Mouse (Mus musculus): ENCODE results near the gene Vsig10l. TPM values are rescaled to one million over a fixed set of nuclear protein-coding genes. Genes with fewer than 3 reads are reported as not detected.
A peak's percentile ranks its signal among the peaks of the same experiment; 100 is the strongest.

The Vsig10l gene
- polyA plus RNA-seq (2015; fragmentation: Nextera tagmentation; extraction: Ambion mirVana) = 17.7 and 28.7 TPM in 2 replicates

- H3K9me3 ChIP-seq (replicated peaks; ENCODE audit: control insufficient read depth, low read length) = no peaks in the 10 kb centered on the region
- H3K27me3 ChIP-seq (ENCODE audit: control insufficient read depth, insufficient read depth, low read length) = no peaks in the 10 kb centered on the region
- no peak within 1 kb of the TSS; the same call in 1 of the 2 replicates for H3K9ac ChIP-seq (ENCODE audit: low read length)
- no peak for ATAC-seq (ENCODE audit: insufficient read depth, low FRiP score)
- no peak within 1 kb of the TSS for H3K4me2 ChIP-seq (ENCODE audit: low read depth, low read length)
- H3K4me3 ChIP-seq (replicated peaks; ENCODE audit: low read length) = no peak within 1 kb of the TSS
- WGBS = 61% methylated on average over 4 of the region's 4 CpGs
- H3K36me3 ChIP-seq (ENCODE audit: control insufficient read depth, insufficient read depth, low read length) = no peaks in the 10 kb centered on the region
- H3K4me1 ChIP-seq (ENCODE audit: control insufficient read depth, insufficient read depth, low read length) = peaks cover 9% of the 10 kb centered on the region; the same call in 1 of the 2 replicates
- 0 out of 2 replicates have a peak within 1 kb of the TSS, but pooled peaks have one; percentile 19 for H3K27ac ChIP-seq (ENCODE audit: low read length)
These were observed at the start of gene Vsig10l for GRCm38 (mm10) chr7:43462851-43463250. Gene Vsig10l, plus strand, starts transcription at chr7:43463151.

DNA sequence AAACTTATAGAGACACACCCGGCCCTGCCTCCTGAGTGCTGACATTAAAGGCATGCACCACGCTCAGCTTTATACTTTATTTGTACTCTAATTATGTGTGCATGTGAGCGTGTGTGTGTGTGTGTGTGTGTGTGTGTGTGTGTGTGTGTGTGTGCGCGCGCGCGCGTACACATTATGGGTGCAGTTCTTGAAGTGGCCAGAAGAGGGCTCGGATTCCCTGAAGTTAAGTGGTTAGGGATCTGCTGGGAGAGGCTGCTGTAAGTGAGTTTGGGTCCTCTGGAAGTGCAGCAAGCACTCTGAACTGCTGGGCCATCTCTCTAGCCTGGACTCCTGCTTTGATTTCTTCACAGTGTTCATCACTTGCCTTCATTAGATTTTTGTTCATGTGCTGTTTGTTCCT, 45.7 kb upstream of the Vsig10l start:
- Histone ChIP-seq H3K4me1 (ENCODE audit: control insufficient read depth, insufficient read depth, low read length) (no peaks in the 10 kb centered on the region), H3K4me3 (replicated peaks; ENCODE audit: low read length) (no peak overlapping the region), H3K4me2 (ENCODE audit: low read depth, low read length) (no peak overlapping the region), H3K27me3 (ENCODE audit: control insufficient read depth, insufficient read depth, low read length) (no peaks in the 10 kb centered on the region), H3K9ac (ENCODE audit: low read length) (no peak overlapping the region), H3K9me3 (replicated peaks; ENCODE audit: control insufficient read depth, low read length) (no peaks in the 10 kb centered on the region), H3K27ac (ENCODE audit: low read length) (no peak overlapping the region), H3K36me3 (ENCODE audit: control insufficient read depth, insufficient read depth, low read length) (no peaks in the 10 kb centered on the region)
- WGBS = 79% methylated on average over 10 of the region's 10 CpGs
- no peak for ATAC-seq (ENCODE audit: insufficient read depth, low FRiP score)

DNA sequence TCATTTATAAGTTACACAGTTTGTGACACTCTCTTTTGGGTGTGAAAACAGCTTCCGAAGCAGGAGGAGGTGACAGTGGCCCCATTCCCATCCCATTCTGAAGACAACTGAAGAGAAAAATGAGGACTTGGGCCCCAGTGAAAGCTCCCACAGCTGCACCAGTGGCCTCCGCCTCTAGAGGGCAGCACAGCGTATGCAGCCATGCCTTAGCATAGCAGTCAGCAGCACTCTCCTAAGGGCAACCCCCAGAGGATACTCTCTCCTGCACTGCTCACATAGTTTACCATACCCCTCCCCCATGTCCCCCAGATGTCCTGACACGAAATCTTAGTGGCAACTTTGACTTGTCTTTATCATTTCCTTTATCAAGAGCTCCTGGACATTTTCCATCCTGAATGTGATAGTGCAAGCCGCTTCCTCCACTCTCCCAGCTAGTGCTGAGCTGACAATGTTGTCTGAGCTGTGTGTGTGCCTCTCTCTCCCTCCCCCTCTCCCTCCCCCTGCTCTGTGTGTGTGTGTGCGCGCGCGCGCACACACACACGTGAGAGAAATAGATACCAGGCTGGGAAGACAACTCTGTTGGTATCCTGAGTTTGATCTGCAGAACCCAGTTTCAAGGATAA, 39.8 kb upstream of the Vsig10l start:
- no peaks in the 10 kb centered on the region for H3K27me3 ChIP-seq (ENCODE audit: control insufficient read depth, insufficient read depth, low read length)
- 13% methylated on average over 11 of the region's 11 CpGs for WGBS
- H3K36me3 ChIP-seq (ENCODE audit: control insufficient read depth, insufficient read depth, low read length) = no peaks in the 10 kb centered on the region
- no peaks in the 10 kb centered on the region for H3K4me1 ChIP-seq (ENCODE audit: control insufficient read depth, insufficient read depth, low read length)
- H3K9me3 ChIP-seq (replicated peaks; ENCODE audit: control insufficient read depth, low read length) = no peaks in the 10 kb centered on the region
- no peak overlapping the region for H3K9ac ChIP-seq (ENCODE audit: low read length)
- ATAC-seq (ENCODE audit: insufficient read depth, low FRiP score) = peak; percentile 87
- H3K4me2 ChIP-seq (ENCODE audit: low read depth, low read length) = peak overlapping the region; percentile 5; the same call in 1 of the 2 replicates
- H3K27ac ChIP-seq (ENCODE audit: low read length) = no peak overlapping the region
- H3K4me3 ChIP-seq (replicated peaks; ENCODE audit: low read length) = no peak overlapping the region

GRCm38 (mm10) chr7:43423991-43424625, 38.8 kb upstream of the Vsig10l start:
- Histone ChIP-seq H3K4me2 (ENCODE audit: low read depth, low read length) (no peak overlapping the region), H3K9ac (ENCODE audit: low read length) (no peak overlapping the region), H3K4me3 (replicated peaks; ENCODE audit: low read length) (no peak overlapping the region), H3K36me3 (ENCODE audit: control insufficient read depth, insufficient read depth, low read length) (no peaks in the 10 kb centered on the region), H3K4me1 (ENCODE audit: control insufficient read depth, insufficient read depth, low read length) (no peaks in the 10 kb centered on the region), H3K27me3 (ENCODE audit: control insufficient read depth, insufficient read depth, low read length) (no peaks in the 10 kb centered on the region), H3K27ac (ENCODE audit: low read length) (no peak overlapping the region), H3K9me3 (replicated peaks; ENCODE audit: control insufficient read depth, low read length) (no peaks in the 10 kb centered on the region)
- WGBS = 62% methylated on average over 3 of the region's 3 CpGs
- ATAC-seq (ENCODE audit: insufficient read depth, low FRiP score) = no peak

- Histone ChIP-seq H3K36me3 (ENCODE audit: control insufficient read depth, insufficient read depth, low read length) (no peaks in the 10 kb centered on the region), H3K4me3 (replicated peaks; ENCODE audit: low read length) (no peak within 1 kb of the TSS), H3K9ac (ENCODE audit: low read length) (no peak within 1 kb of the TSS), H3K27me3 (ENCODE audit: control insufficient read depth, insufficient read depth, low read length) (no peaks in the 10 kb centered on the region), H3K9me3 (replicated peaks; ENCODE audit: control insufficient read depth, low read length) (no peaks in the 10 kb centered on the region), H3K4me1 (ENCODE audit: control insufficient read depth, insufficient read depth, low read length) (no peaks in the 10 kb centered on the region), H3K27ac (ENCODE audit: low read length) (no peak within 1 kb of the TSS), H3K4me2 (ENCODE audit: low read depth, low read length) (no peak within 1 kb of the TSS)
- 74% methylated on average over 8 of the region's 8 CpGs for WGBS
- no peak for ATAC-seq (ENCODE audit: insufficient read depth, low FRiP score)
These were observed 35.5 kb upstream of the Vsig10l start, which contains the start of gene Lim2 for GRCm38 (mm10) chr7:43427406-43427805. Gene Lim2, plus strand, starts transcription at chr7:43427670.

GRCm38 (mm10) chr7:43429500-43429899, 33.5 kb upstream of the Vsig10l start:
- no peak overlapping the region for H3K4me2 ChIP-seq (ENCODE audit: low read depth, low read length)
- no peak overlapping the region for H3K27ac ChIP-seq (ENCODE audit: low read length)
- H3K4me3 ChIP-seq (replicated peaks; ENCODE audit: low read length) = no peak overlapping the region
- 38% methylated on average over 4 of the region's 4 CpGs for WGBS
- no peaks in the 10 kb centered on the region for H3K4me1 ChIP-seq (ENCODE audit: control insufficient read depth, insufficient read depth, low read length)
- H3K27me3 ChIP-seq (ENCODE audit: control insufficient read depth, insufficient read depth, low read length) = no peaks in the 10 kb centered on the region
- no peaks in the 10 kb centered on the region for H3K9me3 ChIP-seq (replicated peaks; ENCODE audit: control insufficient read depth, low read length)
- H3K9ac ChIP-seq (ENCODE audit: low read length) = no peak overlapping the region
- no peaks in the 10 kb centered on the region for H3K36me3 ChIP-seq (ENCODE audit: control insufficient read depth, insufficient read depth, low read length)
- ATAC-seq (ENCODE audit: insufficient read depth, low FRiP score) = peak; percentile 37; the same call in 1 of the 2 replicates

DNA sequence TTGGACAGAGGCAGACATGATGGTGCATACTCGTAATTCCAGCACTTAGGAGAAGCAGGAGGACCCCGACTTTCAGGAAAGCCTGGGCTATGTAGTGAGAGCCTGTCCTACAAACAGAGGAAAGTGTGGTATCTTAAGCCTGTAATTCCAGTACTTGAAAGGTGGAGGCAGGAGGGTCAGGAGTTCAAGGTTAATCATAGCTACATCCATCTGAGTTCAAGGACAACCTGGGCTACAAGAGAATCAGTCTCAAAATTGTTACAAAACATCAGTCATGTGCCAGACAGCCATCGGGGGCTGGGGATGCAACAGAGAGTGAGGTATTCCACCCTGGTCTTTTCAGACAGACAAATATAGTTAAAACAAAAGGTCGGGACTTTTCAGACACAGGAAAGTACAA, 30.1 kb upstream of the Vsig10l start:
- Histone ChIP-seq H3K27me3 (ENCODE audit: control insufficient read depth, insufficient read depth, low read length) (no peaks in the 10 kb centered on the region), H3K9me3 (replicated peaks; ENCODE audit: control insufficient read depth, low read length) (no peaks in the 10 kb centered on the region), H3K27ac (ENCODE audit: low read length) (no peak overlapping the region), H3K9ac (ENCODE audit: low read length) (no peak overlapping the region), H3K4me3 (replicated peaks; ENCODE audit: low read length) (no peak overlapping the region), H3K36me3 (ENCODE audit: control insufficient read depth, insufficient read depth, low read length) (no peaks in the 10 kb centered on the region), H3K4me2 (ENCODE audit: low read depth, low read length) (no peak overlapping the region), H3K4me1 (ENCODE audit: control insufficient read depth, insufficient read depth, low read length) (no peaks in the 10 kb centered on the region)
- WGBS = 71% methylated on average over 4 of the region's 4 CpGs
- ATAC-seq (ENCODE audit: insufficient read depth, low FRiP score) = no peak

DNA sequence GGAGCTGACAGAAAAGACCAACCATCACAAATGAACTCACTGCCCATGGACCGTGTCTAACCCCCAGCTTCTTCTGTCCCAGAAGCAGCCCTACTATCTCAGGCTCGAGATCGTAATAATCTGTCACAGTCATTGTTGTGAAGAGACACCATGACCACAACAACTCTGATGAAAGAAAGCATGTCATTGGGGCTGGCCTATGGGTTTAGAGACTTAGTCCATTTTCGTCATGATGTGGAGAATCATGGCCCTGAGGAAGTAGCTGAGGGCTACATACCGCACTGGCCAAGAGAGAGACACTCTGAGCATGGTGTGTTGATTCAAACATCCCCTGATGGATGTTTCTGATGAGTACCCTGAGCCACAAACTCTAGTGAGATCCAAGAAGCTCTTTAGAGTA, 28.3 kb upstream of the Vsig10l start:
- WGBS = 86% methylated on average over 5 of the region's 5 CpGs
- no peaks in the 10 kb centered on the region for H3K36me3 ChIP-seq (ENCODE audit: control insufficient read depth, insufficient read depth, low read length)
- H3K9ac ChIP-seq (ENCODE audit: low read length) = no peak overlapping the region
- H3K4me3 ChIP-seq (replicated peaks; ENCODE audit: low read length) = no peak overlapping the region
- H3K27me3 ChIP-seq (ENCODE audit: control insufficient read depth, insufficient read depth, low read length) = no peaks in the 10 kb centered on the region
- no peak for ATAC-seq (ENCODE audit: insufficient read depth, low FRiP score)
- no peak overlapping the region for H3K27ac ChIP-seq (ENCODE audit: low read length)
- H3K4me2 ChIP-seq (ENCODE audit: low read depth, low read length) = no peak overlapping the region
- no peaks in the 10 kb centered on the region for H3K4me1 ChIP-seq (ENCODE audit: control insufficient read depth, insufficient read depth, low read length)
- H3K9me3 ChIP-seq (replicated peaks; ENCODE audit: control insufficient read depth, low read length) = no peaks in the 10 kb centered on the region

DNA sequence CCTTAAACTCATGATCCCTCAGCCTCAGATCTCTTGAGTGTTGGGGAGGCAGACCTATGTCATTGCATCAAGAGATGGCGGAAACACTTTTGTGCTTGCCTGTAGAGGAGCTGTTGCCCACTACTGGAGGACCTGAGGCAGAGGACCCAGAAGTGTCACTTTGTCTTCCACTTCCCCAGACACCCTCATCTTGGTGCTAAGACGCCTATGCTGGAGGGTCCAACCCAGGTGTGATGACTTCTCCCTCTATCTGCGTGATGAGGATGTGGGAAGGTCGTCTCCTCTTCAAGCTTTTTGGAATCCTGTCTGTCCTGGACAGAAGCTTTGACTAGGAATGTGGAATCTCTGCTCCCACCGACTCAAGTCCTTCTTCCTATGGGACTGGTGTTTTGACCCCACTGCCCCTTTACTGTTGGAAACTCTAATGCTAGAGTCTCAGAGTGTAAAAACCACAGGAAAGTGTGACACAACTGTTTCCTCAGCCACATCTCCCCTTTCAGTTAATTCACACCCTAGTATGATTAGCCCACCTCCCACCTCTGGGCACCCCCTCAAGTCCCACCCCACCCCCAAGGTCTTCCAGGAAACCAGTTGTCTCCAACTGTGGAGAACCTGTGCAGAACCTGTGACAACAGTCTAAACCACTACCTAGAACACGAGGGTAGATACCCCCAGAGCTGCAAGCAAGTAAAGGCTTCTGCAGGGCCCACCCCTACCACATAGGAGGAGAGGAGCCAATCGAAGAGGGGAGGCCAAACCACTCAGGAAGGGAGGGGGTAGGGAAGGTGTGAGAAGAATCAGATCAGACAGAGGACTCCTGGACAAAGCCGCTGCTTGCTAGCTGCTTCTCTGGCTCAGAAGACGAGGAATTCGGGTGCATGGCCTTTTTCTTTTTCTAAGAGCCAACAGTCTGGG, 26.4 kb upstream of the Vsig10l start, which contains the start of gene Nkg7:
Gene Nkg7, plus strand, starts transcription at position 733 of the 915 bp plus-strand sequence.
- Histone ChIP-seq H3K4me1 (ENCODE audit: control insufficient read depth, insufficient read depth, low read length) (no peaks in the 10 kb centered on the region), H3K27ac (ENCODE audit: low read length) (no peak within 1 kb of the TSS), H3K4me2 (ENCODE audit: low read depth, low read length) (no peak within 1 kb of the TSS), H3K9ac (ENCODE audit: low read length) (no peak within 1 kb of the TSS), H3K36me3 (ENCODE audit: control insufficient read depth, insufficient read depth, low read length) (no peaks in the 10 kb centered on the region), H3K27me3 (ENCODE audit: control insufficient read depth, insufficient read depth, low read length) (no peaks in the 10 kb centered on the region), H3K4me3 (replicated peaks; ENCODE audit: low read length) (no peak within 1 kb of the TSS), H3K9me3 (replicated peaks; ENCODE audit: control insufficient read depth, low read length) (no peaks in the 10 kb centered on the region)
- ATAC-seq (ENCODE audit: insufficient read depth, low FRiP score) = no peak
- 67% methylated on average over 10 of the region's 10 CpGs for WGBS
